Mouse (Mus musculus) adrenal gland, postnatal 10 days (tissue): ENCODE data around the gene Pou6f1. TPM values are rescaled to one million over a fixed set of nuclear protein-coding genes. Genes with fewer than 3 reads are reported as not detected.
A peak's percentile ranks its signal among the peaks of the same experiment; 100 is the strongest.
"Not testable (repeated sequence)": the region's sequence is repeated elsewhere in the genome, so short reads cannot be mapped to it uniquely, and the experiment has no call there.

ENCODE experiments used
- DNase-seq: peaks from one replicate; pipeline ENCODE4 v3.0.0; 2021; ENCODE audit warnings: mixed read lengths
- total RNA-seq, 2 experiments: library from RNA; stranded (reverse); gene quantifications; 2 replicates each; pipeline ENCODE4 v1.2.3; 2021

Pou6f1 gene
- total RNA-seq, 2 experiments from 2014 or later, result 22.0 to 29.0 TPM

- no peak for DNase-seq
Observed at GRCm38 (mm10) chr15:100576392-100576791, 23.4 kb downstream of the Pou6f1 start.

- DNase-seq, result no peak
Observed at GRCm38 (mm10) chr15:100575366-100575765, 24.4 kb downstream of the Pou6f1 start.

- no peak for DNase-seq
Observed at GRCm38 (mm10) chr15:100574378-100574777, 25.4 kb downstream of the Pou6f1 start.

- no peak for DNase-seq
Observed at GRCm38 (mm10) chr15:100573946-100574345, 25.8 kb downstream of the Pou6f1 start.

- no peak for DNase-seq
Observed at GRCm38 (mm10) chr15:100569239-100569638, 30.5 kb downstream of the Pou6f1 start.

- no peak for DNase-seq
Observed at GRCm38 (mm10) chr15:100566531-100566930, 33.3 kb downstream of the Pou6f1 start.

GRCm38 (mm10) chr15:100557705-100558433 lies 41.9 kb downstream of the Pou6f1 start:
- DNase-seq, result no peak

GRCm38 (mm10) chr15:100556378-100556777 lies 43.4 kb downstream of the Pou6f1 start:
- no peak for DNase-seq

- peak; percentile 50 for DNase-seq
Observed at GRCm38 (mm10) chr15:100555965-100556364, 43.8 kb downstream of the Pou6f1 start.

GRCm38 (mm10) chr15:100551326-100552307 lies 48.2 kb downstream of the Pou6f1 start, which contains the start of gene Tfcp2:
TSS of gene Tfcp2 (minus strand) at chr15:100552008.
- peak; percentile 99 for DNase-seq

- DNase-seq, result no peak
Observed at GRCm38 (mm10) chr15:100550280-100550679, 49.5 kb downstream of the Pou6f1 start.

GRCm38 (mm10) chr15:100543651-100544030 lies 56.1 kb downstream of the Pou6f1 start:
- not testable (repeated sequence) for DNase-seq

GRCm38 (mm10) chr15:100542876-100543650 lies 56.7 kb downstream of the Pou6f1 start:
- not testable (repeated sequence) for DNase-seq

GRCm38 (mm10) chr15:100541426-100541825 lies 58.4 kb downstream of the Pou6f1 start:
- DNase-seq, result no peak

GRCm38 (mm10) chr15:100541001-100541400 lies 58.8 kb downstream of the Pou6f1 start:
- DNase-seq, result not testable (repeated sequence)

GRCm38 (mm10) chr15:100539411-100539810 lies 60.4 kb downstream of the Pou6f1 start:
- DNase-seq, result no peak

- peak; percentile 33 for DNase-seq
Observed at GRCm38 (mm10) chr15:100537913-100538312, 61.9 kb downstream of the Pou6f1 start.

GRCm38 (mm10) chr15:100527900-100528299 lies 71.9 kb downstream of the Pou6f1 start:
- no peak for DNase-seq

- DNase-seq, result no peak
Observed at GRCm38 (mm10) chr15:100525405-100525804, 74.4 kb downstream of the Pou6f1 start.
